Mouse (Mus musculus): ENCODE results near the gene Sh3bp4. TPM values are rescaled to one million over a fixed set of nuclear protein-coding genes. Genes with fewer than 3 reads are reported as not detected.

Sh3bp4 gene
- polyA plus RNA-seq, 1 experiment from 2014 or later: 2.1 TPM

- Histone ChIP-seq H3K36me3 (ENCODE audit: inconsistent target) (no peaks in the 10 kb centered on the region), H3K4me3 (ENCODE audit: inconsistent target) (no peak overlapping the region), H3K27ac (no peak overlapping the region), H3K79me2 (ENCODE audit: inconsistent target) (no peaks in the 10 kb centered on the region)
- 50% methylated on average over 4 of the region's 5 CpGs for WGBS (ENCODE audit: missing documents)
Measured at GRCm38 (mm10) chr1:89138316-89138715, 68.1 kb downstream of the Sh3bp4 start.

GRCm38 (mm10) chr1:89140113-89140512, 69.9 kb downstream of the Sh3bp4 start:
- H3K4me3 ChIP-seq (ENCODE audit: inconsistent target): no peak overlapping the region
- no peaks in the 10 kb centered on the region for H3K79me2 ChIP-seq (ENCODE audit: inconsistent target)
- no peaks in the 10 kb centered on the region for H3K36me3 ChIP-seq (ENCODE audit: inconsistent target)
- 96% methylated on average over 4 of the region's 9 CpGs for WGBS (ENCODE audit: missing documents)
- H3K27ac ChIP-seq: no peak overlapping the region

- Histone ChIP-seq H3K36me3 (ENCODE audit: inconsistent target) (no peaks in the 10 kb centered on the region), H3K27ac (no peak overlapping the region), H3K4me3 (ENCODE audit: inconsistent target) (no peak overlapping the region), H3K79me2 (ENCODE audit: inconsistent target) (no peaks in the 10 kb centered on the region)
- over 99% methylated on average over 7 of the region's 7 CpGs for WGBS (ENCODE audit: missing documents)
Measured at GRCm38 (mm10) chr1:89151071-89151470, 80.9 kb downstream of the Sh3bp4 start.

- Histone ChIP-seq H3K36me3 (ENCODE audit: inconsistent target) (no peaks in the 10 kb centered on the region), H3K4me3 (ENCODE audit: inconsistent target) (no peak overlapping the region), H3K79me2 (ENCODE audit: inconsistent target) (no peaks in the 10 kb centered on the region), H3K27ac (no peak overlapping the region)
- 47% methylated on average over 7 of the region's 7 CpGs for WGBS (ENCODE audit: missing documents)
Measured at GRCm38 (mm10) chr1:89152576-89152975, 82.4 kb downstream of the Sh3bp4 start.

- 90% methylated on average over 6 of the region's 6 CpGs for WGBS (ENCODE audit: missing documents)
- no peaks in the 10 kb centered on the region for H3K36me3 ChIP-seq (ENCODE audit: inconsistent target)
- no peaks in the 10 kb centered on the region for H3K79me2 ChIP-seq (ENCODE audit: inconsistent target)
- H3K4me3 ChIP-seq (ENCODE audit: inconsistent target): no peak overlapping the region
- H3K27ac ChIP-seq: no peak overlapping the region
Measured at GRCm38 (mm10) chr1:89153203-89153602, 83.0 kb downstream of the Sh3bp4 start.

GRCm38 (mm10) chr1:89163483-89163882, 93.3 kb downstream of the Sh3bp4 start:
- H3K79me2 ChIP-seq (ENCODE audit: inconsistent target): no peaks in the 10 kb centered on the region
- WGBS (ENCODE audit: missing documents): 90% methylated on average over 6 of the region's 6 CpGs
- H3K27ac ChIP-seq: no peak overlapping the region
- H3K4me3 ChIP-seq (ENCODE audit: inconsistent target): no peak overlapping the region
- no peaks in the 10 kb centered on the region for H3K36me3 ChIP-seq (ENCODE audit: inconsistent target)

- no peak overlapping the region for H3K4me3 ChIP-seq (ENCODE audit: inconsistent target)
- H3K27ac ChIP-seq: no peak overlapping the region
- H3K36me3 ChIP-seq (ENCODE audit: inconsistent target): no peaks in the 10 kb centered on the region
- no peaks in the 10 kb centered on the region for H3K79me2 ChIP-seq (ENCODE audit: inconsistent target)
- WGBS (ENCODE audit: missing documents): 94% methylated on average over 5 of the region's 5 CpGs
Measured at GRCm38 (mm10) chr1:89164281-89164680, 94.1 kb downstream of the Sh3bp4 start.

- no peak overlapping the region for H3K4me3 ChIP-seq (ENCODE audit: inconsistent target)
- H3K27ac ChIP-seq: no peak overlapping the region
- WGBS (ENCODE audit: missing documents): 80% methylated on average over 7 of the region's 7 CpGs
- no peaks in the 10 kb centered on the region for H3K79me2 ChIP-seq (ENCODE audit: inconsistent target)
- no peaks in the 10 kb centered on the region for H3K36me3 ChIP-seq (ENCODE audit: inconsistent target)
Measured at GRCm38 (mm10) chr1:89164685-89165084, 94.5 kb downstream of the Sh3bp4 start.

GRCm38 (mm10) chr1:89166814-89167249, 96.6 kb downstream of the Sh3bp4 start:
- 75% methylated on average over 9 of the region's 9 CpGs for WGBS (ENCODE audit: missing documents)
- Histone ChIP-seq H3K4me3 (ENCODE audit: inconsistent target) (no peak overlapping the region), H3K79me2 (ENCODE audit: inconsistent target) (no peaks in the 10 kb centered on the region), H3K27ac (no peak overlapping the region), H3K36me3 (ENCODE audit: inconsistent target) (no peaks in the 10 kb centered on the region)

- Histone ChIP-seq H3K4me3 (ENCODE audit: inconsistent target) (no peak overlapping the region), H3K79me2 (ENCODE audit: inconsistent target) (no peaks in the 10 kb centered on the region), H3K27ac (no peak overlapping the region), H3K36me3 (ENCODE audit: inconsistent target) (no peaks in the 10 kb centered on the region)
- WGBS (ENCODE audit: missing documents): 97% methylated on average over 8 of the region's 8 CpGs
Measured at GRCm38 (mm10) chr1:89171275-89171767, 101.1 kb downstream of the Sh3bp4 start.

- no peaks in the 10 kb centered on the region for H3K79me2 ChIP-seq (ENCODE audit: inconsistent target)
- 89% methylated on average over 6 of the region's 7 CpGs for WGBS (ENCODE audit: missing documents)
- H3K4me3 ChIP-seq (ENCODE audit: inconsistent target): no peak overlapping the region
- H3K27ac ChIP-seq: no peak overlapping the region
- H3K36me3 ChIP-seq (ENCODE audit: inconsistent target): no peaks in the 10 kb centered on the region
Measured at GRCm38 (mm10) chr1:89174621-89175020, 104.4 kb downstream of the Sh3bp4 start.

- no peaks in the 10 kb centered on the region for H3K79me2 ChIP-seq (ENCODE audit: inconsistent target)
- 83% methylated on average over 1 of the region's 2 CpGs for WGBS (ENCODE audit: missing documents)
- H3K4me3 ChIP-seq (ENCODE audit: inconsistent target): no peak overlapping the region
- H3K27ac ChIP-seq: no peak overlapping the region
- H3K36me3 ChIP-seq (ENCODE audit: inconsistent target): no peaks in the 10 kb centered on the region
Measured at GRCm38 (mm10) chr1:89175355-89175754, 105.1 kb downstream of the Sh3bp4 start.

GRCm38 (mm10) chr1:89183261-89183831, 113.1 kb downstream of the Sh3bp4 start:
- Histone ChIP-seq H3K27ac (no peak overlapping the region), H3K79me2 (ENCODE audit: inconsistent target) (no peaks in the 10 kb centered on the region), H3K36me3 (ENCODE audit: inconsistent target) (no peaks in the 10 kb centered on the region), H3K4me3 (ENCODE audit: inconsistent target) (no peak overlapping the region)
- 23% methylated on average over 9 of the region's 9 CpGs for WGBS (ENCODE audit: missing documents)

- H3K27ac ChIP-seq: no peak overlapping the region
- no peak overlapping the region for H3K4me3 ChIP-seq (ENCODE audit: inconsistent target)
- no peaks in the 10 kb centered on the region for H3K36me3 ChIP-seq (ENCODE audit: inconsistent target)
- H3K79me2 ChIP-seq (ENCODE audit: inconsistent target): no peaks in the 10 kb centered on the region
- 97% methylated on average over 6 of the region's 6 CpGs for WGBS (ENCODE audit: missing documents)
Measured at GRCm38 (mm10) chr1:89184111-89184785, 114.0 kb downstream of the Sh3bp4 start.

GRCm38 (mm10) chr1:89184839-89185238, 114.6 kb downstream of the Sh3bp4 start:
- H3K4me3 ChIP-seq (ENCODE audit: inconsistent target): no peak overlapping the region
- H3K36me3 ChIP-seq (ENCODE audit: inconsistent target): no peaks in the 10 kb centered on the region
- no peaks in the 10 kb centered on the region for H3K79me2 ChIP-seq (ENCODE audit: inconsistent target)
- H3K27ac ChIP-seq: no peak overlapping the region
